Mouse (Mus musculus): ENCODE data around the gene Tnpo3. TPM values are rescaled to one million over a fixed set of nuclear protein-coding genes. Genes with fewer than 3 reads are reported as not detected.
A peak's percentile ranks its signal among the peaks of the same experiment; 100 is the strongest.

Gene Tnpo3
- polyA plus RNA-seq (2016; fragmentation: Nextera tagmentation; extraction: Ambion mirVana) = 122 and 129 TPM in 2 replicates

DNA sequence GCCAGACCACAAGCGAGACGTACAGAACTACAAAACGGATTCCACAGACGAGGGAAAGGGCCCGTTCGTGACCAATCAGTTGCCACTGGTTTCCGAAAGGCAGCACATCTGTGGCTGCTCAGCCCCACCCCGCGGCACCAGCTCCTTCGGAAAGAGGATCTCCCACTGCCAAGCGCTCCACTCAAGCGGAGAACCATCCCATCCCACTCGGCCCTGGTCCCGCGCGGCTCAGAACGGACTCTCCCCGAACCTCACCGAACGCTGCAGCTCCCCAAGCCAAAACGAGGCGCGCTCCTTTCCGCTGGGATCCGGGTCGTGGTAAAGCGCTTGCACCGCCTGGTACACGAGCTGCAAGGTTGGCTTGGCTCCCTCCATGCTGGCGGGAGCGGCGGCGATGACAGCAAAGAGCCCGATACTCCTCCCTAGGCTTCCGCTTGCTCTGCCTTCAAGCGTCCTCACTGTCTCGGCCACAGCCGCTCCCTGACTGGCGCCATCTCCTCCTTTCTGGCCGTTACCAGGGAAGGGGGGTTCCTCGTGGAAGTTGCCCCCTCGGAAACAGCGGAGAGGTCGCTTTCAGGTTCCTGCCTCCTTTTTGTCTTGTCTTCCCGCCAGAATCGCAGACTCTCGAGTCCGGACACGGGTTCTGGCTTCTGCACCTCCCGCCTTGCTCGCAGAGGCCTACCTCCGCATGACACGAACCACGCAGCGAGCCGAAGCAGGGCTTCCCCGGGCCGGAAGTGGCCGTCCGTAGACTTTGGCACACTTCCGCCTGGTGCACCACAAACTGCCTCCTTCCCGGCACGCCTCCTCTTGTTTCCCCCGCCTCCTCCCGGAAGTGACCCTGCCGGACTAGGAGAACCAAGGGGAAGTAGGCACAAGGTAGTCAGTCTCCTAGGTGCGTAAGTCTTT lies at the start of gene Tnpo3:
Gene Tnpo3, minus strand, starts transcription at position 777 of the 909 bp plus-strand sequence.
- Histone ChIP-seq H3K9me3 (replicated peaks) (no peaks in the 10 kb centered on the region; the same call in 1 of the 2 replicates), H3K4me1 (peaks cover 21% of the 10 kb centered on the region), H3K4me3 (peak within 1 kb of the TSS; percentile 99), H3K27ac (replicated peaks) (peak within 1 kb of the TSS; percentile 90), H3K36me3 (no peaks in the 10 kb centered on the region), H3K27me3 (ENCODE audit: low read depth, poor library complexity, severe bottlenecking) (no peaks in the 10 kb centered on the region)
- under 1% methylated on average over 67 of the region's 67 CpGs for WGBS
- peak; percentile 92 for DNase-seq (ENCODE audit: low spot score)

- DNase-seq (ENCODE audit: low spot score) = no peak
- no peaks in the 10 kb centered on the region for H3K27me3 ChIP-seq (ENCODE audit: low read depth, poor library complexity, severe bottlenecking)
- 87% methylated on average over 3 of the region's 3 CpGs for WGBS
- H3K9me3 ChIP-seq (replicated peaks) = no peaks in the 10 kb centered on the region
- H3K4me1 ChIP-seq = 0 out of 2 replicates have a peak, but pooled peaks cover 3% of the 10 kb centered on the region
- H3K36me3 ChIP-seq = no peaks in the 10 kb centered on the region
- no peak overlapping the region for H3K4me3 ChIP-seq
- H3K27ac ChIP-seq (replicated peaks) = no peak overlapping the region
Observed at GRCm38 (mm10) chr6:29658626-29659475, 49.2 kb upstream of the Tnpo3 start.

- Histone ChIP-seq H3K27me3 (ENCODE audit: low read depth, poor library complexity, severe bottlenecking) (peaks cover 6% of the 10 kb centered on the region; the same call in 1 of the 2 replicates), H3K9me3 (replicated peaks) (no peaks in the 10 kb centered on the region), H3K4me3 (no peak overlapping the region), H3K27ac (replicated peaks) (no peak overlapping the region), H3K4me1 (no peaks in the 10 kb centered on the region), H3K36me3 (no peaks in the 10 kb centered on the region)
- DNase-seq (ENCODE audit: low spot score) = no peak
Observed at GRCm38 (mm10) chr6:29653271-29653670, 43.6 kb upstream of the Tnpo3 start.

- no peak for DNase-seq (ENCODE audit: low spot score)
- no peaks in the 10 kb centered on the region for H3K9me3 ChIP-seq (replicated peaks)
- no peaks in the 10 kb centered on the region for H3K36me3 ChIP-seq
- 71% methylated on average over 10 of the region's 10 CpGs for WGBS
- no peak overlapping the region for H3K4me3 ChIP-seq
- H3K27ac ChIP-seq (replicated peaks) = no peak overlapping the region
- peaks cover 6% of the 10 kb centered on the region; the same call in 1 of the 2 replicates for H3K27me3 ChIP-seq (ENCODE audit: low read depth, poor library complexity, severe bottlenecking)
- H3K4me1 ChIP-seq = no peaks in the 10 kb centered on the region
Observed at GRCm38 (mm10) chr6:29650170-29650549, 40.5 kb upstream of the Tnpo3 start.

DNA sequence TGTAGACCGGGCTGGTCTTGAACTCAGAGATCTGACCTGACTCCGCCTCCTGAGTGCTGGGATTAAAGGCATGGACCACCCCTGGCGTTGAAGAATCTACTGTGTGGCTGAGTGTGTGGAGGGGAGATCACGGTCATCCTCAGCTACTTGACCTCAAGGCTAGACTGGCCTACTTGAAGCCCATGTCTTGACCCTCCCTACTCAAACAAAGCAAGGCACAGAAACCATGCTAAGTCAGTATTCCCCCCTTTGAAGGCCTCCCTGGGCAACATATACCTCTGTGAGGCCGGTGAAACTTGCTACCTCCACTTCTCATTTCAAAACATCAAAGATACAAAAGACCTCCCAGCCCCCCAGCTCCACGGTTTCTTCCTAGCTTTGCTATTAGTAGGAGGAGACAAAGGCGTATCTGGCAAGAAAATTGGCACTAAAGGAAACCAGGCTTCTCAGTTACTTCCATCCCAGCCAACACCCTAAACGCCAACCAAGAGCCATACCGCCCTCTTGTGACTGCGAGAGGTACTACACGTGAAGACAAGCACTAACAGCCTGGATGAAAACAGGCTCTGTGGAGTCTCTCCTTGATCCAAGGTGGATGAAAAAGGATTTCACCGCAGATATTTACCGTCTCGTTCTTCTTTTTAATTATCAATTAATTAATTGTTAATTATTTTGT lies 39.9 kb upstream of the Tnpo3 start:
- Histone ChIP-seq H3K4me1 (no peaks in the 10 kb centered on the region), H3K27me3 (ENCODE audit: low read depth, poor library complexity, severe bottlenecking) (peaks cover 6% of the 10 kb centered on the region; the same call in 1 of the 2 replicates), H3K9me3 (replicated peaks) (no peaks in the 10 kb centered on the region), H3K4me3 (no peak overlapping the region), H3K27ac (replicated peaks) (no peak overlapping the region), H3K36me3 (no peaks in the 10 kb centered on the region)
- 33% methylated on average over 14 of the region's 14 CpGs for WGBS
- DNase-seq (ENCODE audit: low spot score) = peak; percentile 87

GRCm38 (mm10) chr6:29641816-29642215 lies 32.1 kb upstream of the Tnpo3 start:
- WGBS = 96% methylated on average over 4 of the region's 4 CpGs
- Histone ChIP-seq H3K27me3 (ENCODE audit: low read depth, poor library complexity, severe bottlenecking) (peaks cover 35% of the 10 kb centered on the region), H3K4me1 (peaks cover 16% of the 10 kb centered on the region), H3K9me3 (replicated peaks) (peaks cover 7% of the 10 kb centered on the region; the same call in 1 of the 2 replicates), H3K36me3 (no peaks in the 10 kb centered on the region), H3K4me3 (no peak overlapping the region), H3K27ac (replicated peaks) (no peak overlapping the region)
- DNase-seq (ENCODE audit: low spot score) = no peak

DNA sequence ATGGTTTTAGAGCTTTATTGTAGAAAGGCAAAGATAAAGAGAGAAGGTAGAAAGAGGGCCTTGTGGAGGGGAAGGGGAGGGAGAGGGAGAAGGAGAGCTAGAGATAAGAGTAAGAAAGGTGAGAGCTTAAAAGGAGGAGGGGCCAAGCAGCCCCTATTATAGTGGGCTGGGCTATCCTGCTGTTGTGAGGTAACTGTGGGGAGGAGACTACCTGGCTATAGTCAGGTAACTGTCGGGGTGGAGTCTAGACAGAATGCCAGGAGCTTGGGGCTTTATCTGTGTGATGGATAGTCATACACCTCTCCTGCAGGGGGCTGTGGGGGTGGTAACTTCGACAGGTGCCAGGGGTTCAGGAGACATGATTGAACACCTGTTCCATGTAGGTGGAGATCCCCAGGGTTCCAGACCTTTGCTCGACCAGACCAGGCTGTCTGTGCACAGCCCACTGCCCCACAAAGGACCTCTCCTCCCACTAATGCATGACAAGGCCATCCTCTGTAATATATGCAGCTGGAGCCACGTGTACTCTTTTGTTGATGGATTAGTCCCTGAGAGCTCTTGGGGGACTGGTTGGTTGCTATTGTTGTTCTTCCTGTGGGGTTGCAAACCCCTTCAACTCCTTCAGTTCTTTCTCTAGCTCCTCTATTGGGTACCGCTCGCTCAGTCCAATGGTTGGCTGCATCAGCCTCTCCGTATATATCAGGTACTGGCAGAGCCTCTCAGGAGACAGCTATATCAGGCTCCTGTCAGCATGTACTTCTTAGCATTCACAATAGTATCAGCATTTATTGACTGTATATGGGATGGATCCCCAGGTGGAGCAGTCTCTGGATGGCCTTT lies 30.1 kb upstream of the Tnpo3 start:
- whole genome bisulfite sequencing = 11% methylated on average over 7 of the region's 7 CpGs
- DNase-seq (ENCODE audit: low spot score) = peak; percentile 51
- H3K27ac ChIP-seq (replicated peaks) = no peak overlapping the region

GRCm38 (mm10) chr6:29638844-29639460 lies 29.3 kb upstream of the Tnpo3 start:
- H3K9me3 ChIP-seq (replicated peaks) = peaks cover 7% of the 10 kb centered on the region; the same call in 1 of the 2 replicates
- DNase-seq (ENCODE audit: low spot score) = peak; percentile 21
- peaks cover 21% of the 10 kb centered on the region for H3K4me1 ChIP-seq
- H3K27ac ChIP-seq (replicated peaks) = peak overlapping the region; percentile 52; the same call in 1 of the 2 replicates
- H3K27me3 ChIP-seq (ENCODE audit: low read depth, poor library complexity, severe bottlenecking) = peaks cover 43% of the 10 kb centered on the region
- 14% methylated on average over 16 of the region's 16 CpGs for WGBS
- peak overlapping the region; percentile 21; the same call in 1 of the 2 replicates for H3K4me3 ChIP-seq
- no peaks in the 10 kb centered on the region for H3K36me3 ChIP-seq

More for the DNA sequence above, 30.1 kb upstream of the Tnpo3 start:
- Histone ChIP-seq H3K4me1 (peaks cover 19% of the 10 kb centered on the region), H3K9me3 (replicated peaks) (peaks cover 7% of the 10 kb centered on the region; the same call in 1 of the 2 replicates), H3K27me3 (ENCODE audit: low read depth, poor library complexity, severe bottlenecking) (peaks cover 43% of the 10 kb centered on the region), H3K36me3 (no peaks in the 10 kb centered on the region), H3K4me3 (no peak overlapping the region)

DNA sequence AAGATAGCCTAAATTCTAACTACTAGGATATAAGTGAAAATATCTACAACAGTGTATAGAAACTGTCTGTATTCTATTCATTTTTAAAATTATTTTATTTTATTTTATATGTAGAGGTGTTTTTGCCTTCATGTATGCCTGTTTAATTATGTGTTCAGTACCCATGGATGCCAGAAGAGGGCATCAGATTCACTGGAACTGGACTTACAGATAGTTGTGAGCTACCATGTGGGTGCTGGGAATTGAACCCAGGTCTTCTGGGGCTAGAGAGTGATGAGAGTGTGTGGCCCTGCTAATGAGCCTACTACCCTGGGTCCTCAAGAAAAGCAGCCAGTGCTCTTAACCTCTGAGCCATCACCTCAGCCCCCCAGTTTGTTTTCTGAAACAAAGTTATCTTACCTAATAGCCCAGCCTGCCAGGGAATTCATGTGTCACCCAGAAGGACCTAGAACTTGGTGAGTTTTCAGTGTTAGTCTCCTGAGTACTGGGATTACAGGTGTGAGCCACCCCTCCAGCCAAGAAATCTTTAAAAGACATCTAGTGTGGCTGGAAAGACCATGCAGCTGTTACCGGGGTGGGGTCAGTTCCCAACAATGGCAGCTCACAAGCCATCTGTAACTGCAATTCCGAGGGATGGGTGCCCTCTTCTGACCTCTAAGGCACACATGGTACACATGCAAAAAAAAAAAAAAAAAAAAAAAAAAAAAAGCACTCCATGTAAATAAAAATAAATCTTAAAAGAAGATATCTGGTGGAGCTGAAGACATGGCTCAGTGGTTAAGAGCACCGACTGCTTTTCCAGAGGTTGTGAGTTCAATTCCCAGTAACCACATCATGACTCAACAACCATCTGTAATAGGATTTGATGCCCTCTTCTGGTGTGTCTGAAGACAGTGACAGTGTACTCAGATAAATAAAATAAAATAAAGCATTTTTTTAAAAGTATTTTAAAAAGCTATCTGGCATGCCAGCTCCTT lies 28.0 kb upstream of the Tnpo3 start:
- peaks cover 45% of the 10 kb centered on the region for H3K27me3 ChIP-seq (ENCODE audit: low read depth, poor library complexity, severe bottlenecking)
- peaks cover 22% of the 10 kb centered on the region for H3K4me1 ChIP-seq
- no peak overlapping the region for H3K4me3 ChIP-seq
- H3K9me3 ChIP-seq (replicated peaks) = 0 out of 2 replicates have a peak, but pooled peaks cover 3% of the 10 kb centered on the region
- WGBS = 86% methylated on average over 3 of the region's 3 CpGs
- no peak overlapping the region for H3K27ac ChIP-seq (replicated peaks)
- no peaks in the 10 kb centered on the region for H3K36me3 ChIP-seq
- DNase-seq (ENCODE audit: low spot score) = no peak

GRCm38 (mm10) chr6:29636322-29637092 lies 26.8 kb upstream of the Tnpo3 start:
- H3K27me3 ChIP-seq (ENCODE audit: low read depth, poor library complexity, severe bottlenecking) = peaks cover 51% of the 10 kb centered on the region
- H3K4me3 ChIP-seq = no peak overlapping the region
- no peak overlapping the region for H3K27ac ChIP-seq (replicated peaks)
- 93% methylated on average over 4 of the region's 4 CpGs for WGBS
- H3K9me3 ChIP-seq (replicated peaks) = no peaks in the 10 kb centered on the region
- H3K36me3 ChIP-seq = no peaks in the 10 kb centered on the region
- no peak for DNase-seq (ENCODE audit: low spot score)
- peaks cover 28% of the 10 kb centered on the region for H3K4me1 ChIP-seq
